Mouse (Mus musculus): ENCODE results near the gene Ntsr1. TPM values are rescaled to one million over a fixed set of nuclear protein-coding genes. Genes with fewer than 3 reads are reported as not detected.

Gene Ntsr1
- total RNA-seq, 2 experiments from 2014 or later = 11.4 to 14.1 TPM

Other genes with a start within 250 kb of the Ntsr1 start
- gene Rps21, start 242.6 kb upstream of the Ntsr1 start, total RNA-seq (2021) = 100 to 1,000 TPM; 565 to 568 TPM
- gene Cables2, start 226.5 kb upstream of the Ntsr1 start, total RNA-seq (2021) = 10 to 100 TPM; 30.4 to 34.6 TPM
- not detected for gene Rbbp8nl, start 210.1 kb upstream of the Ntsr1 start, total RNA-seq (2021)
- gene Gata5, start 165.3 kb upstream of the Ntsr1 start, total RNA-seq (2021) = not detected
- 1 to 10 TPM; 1.6 to 2.1 TPM for gene Slco4a1, start 43.7 kb upstream of the Ntsr1 start, total RNA-seq (2021)
- gene Mrgbp, start 81.3 kb downstream of the Ntsr1 start, total RNA-seq (2021) = 10 to 100 TPM; 15.9 to 20.9 TPM
- 10 to 100 TPM; 61.5 to 62.9 TPM for gene Ogfr, start 89.3 kb downstream of the Ntsr1 start, total RNA-seq (2021)
- gene Col9a3, start 97.8 kb downstream of the Ntsr1 start, total RNA-seq (2021) = 10 to 100 TPM; 23.2 to 31.7 TPM
- gene Tcfl5, start 142.7 kb downstream of the Ntsr1 start, total RNA-seq (2021) = 1 to 10 TPM; 2.5 to 3.3 TPM
- gene Dido1, start 210.0 kb downstream of the Ntsr1 start, total RNA-seq (2021) = 10 to 100 TPM; 56.6 to 57.7 TPM
- 10 to 100 TPM; 61.8 to 63.6 TPM for gene Gid8, start 210.1 kb downstream of the Ntsr1 start, total RNA-seq (2021)
- 1 to 10 TPM in 1 of 2 experiments, under 1 TPM in 1; 0.24 to 1.1 TPM for gene Slc17a9, start 225.3 kb downstream of the Ntsr1 start, total RNA-seq (2021)

Data from left cerebral cortex, postnatal 14 days (tissue).